Mouse (Mus musculus) urinary bladder, postnatal 25 days (tissue): ENCODE data around the gene Pdss1.
"Not testable (repeated sequence)": the region's sequence is repeated elsewhere in the genome, so short reads cannot be mapped to it uniquely, and the experiment has no call there.

ENCODE experiments used
- DNase-seq: peaks from one replicate; pipeline ENCODE4 v3.0.0; 2022; ENCODE audit warnings: low spot score

Gene Pdss1

DNA sequence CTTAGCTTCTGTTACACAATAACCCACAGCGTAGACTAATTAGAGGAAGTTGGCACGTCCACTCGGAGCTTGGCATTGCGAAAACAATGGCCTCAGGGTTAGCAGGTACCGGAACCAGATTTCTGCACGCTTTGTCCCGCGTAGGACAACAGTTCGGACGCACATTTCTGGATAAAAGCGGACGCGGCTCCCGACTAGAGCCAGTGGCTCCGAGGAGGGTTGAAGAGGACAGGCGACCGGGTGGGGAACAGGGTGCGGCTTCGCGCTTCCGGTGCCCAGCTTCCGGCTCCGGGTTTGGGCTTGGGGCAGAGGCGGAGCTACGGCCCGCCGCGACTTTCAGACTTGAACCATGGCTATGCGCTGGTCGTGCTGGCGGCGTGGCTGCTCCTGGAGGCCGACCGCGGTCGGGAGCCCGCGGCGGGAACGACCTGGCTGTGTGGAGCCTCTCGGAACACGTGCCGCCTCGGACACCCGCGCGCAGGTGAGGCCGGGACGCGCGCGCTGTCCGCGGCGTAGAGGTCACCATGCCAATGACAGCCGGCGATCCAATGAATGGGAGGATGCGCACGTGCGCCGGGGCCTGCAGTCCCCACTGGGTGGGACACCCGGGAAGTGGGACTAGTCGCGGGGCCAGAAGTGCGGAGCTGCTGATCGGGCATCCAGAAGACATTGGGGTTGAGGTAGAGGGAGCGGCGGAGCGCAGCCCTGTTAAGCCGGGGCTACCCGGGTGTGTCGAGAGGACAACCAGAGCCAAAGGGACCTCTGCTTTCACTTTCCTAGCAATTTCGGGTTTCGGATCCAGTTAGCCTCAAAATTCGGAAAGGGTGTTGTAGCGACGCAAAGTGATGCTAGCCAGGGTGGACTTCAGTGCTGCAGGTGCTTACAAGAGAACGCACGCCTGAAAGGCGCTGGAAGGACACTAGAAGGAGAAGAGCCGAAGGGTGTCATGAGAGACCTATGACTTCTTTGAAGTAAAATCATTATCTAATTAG lies at the start of gene Pdss1:
Gene Pdss1 (plus strand): TSS at position 241 of the 992 bp plus-strand sequence.
- peak; percentile 83 for DNase-seq

DNA sequence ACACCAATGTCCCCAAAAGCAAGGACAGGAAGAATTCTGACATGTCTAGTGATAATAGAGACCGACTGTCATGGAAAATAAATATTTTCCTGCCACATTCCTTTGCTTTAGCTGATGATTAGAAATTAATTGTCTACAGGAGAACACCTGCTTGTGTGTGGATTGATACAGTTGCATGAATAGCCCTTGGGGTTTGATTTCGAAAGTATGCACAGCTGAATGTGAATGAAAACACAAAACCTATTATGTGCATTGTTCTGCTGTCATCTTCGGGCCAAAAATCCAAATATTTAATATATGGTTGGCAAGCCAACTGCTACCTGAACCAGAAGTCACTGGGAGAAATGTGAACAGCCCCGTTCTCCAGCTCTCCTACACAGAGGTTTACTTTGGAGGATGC lies 43.4 kb upstream of the Pdss1 start:
- no peak for DNase-seq

DNA sequence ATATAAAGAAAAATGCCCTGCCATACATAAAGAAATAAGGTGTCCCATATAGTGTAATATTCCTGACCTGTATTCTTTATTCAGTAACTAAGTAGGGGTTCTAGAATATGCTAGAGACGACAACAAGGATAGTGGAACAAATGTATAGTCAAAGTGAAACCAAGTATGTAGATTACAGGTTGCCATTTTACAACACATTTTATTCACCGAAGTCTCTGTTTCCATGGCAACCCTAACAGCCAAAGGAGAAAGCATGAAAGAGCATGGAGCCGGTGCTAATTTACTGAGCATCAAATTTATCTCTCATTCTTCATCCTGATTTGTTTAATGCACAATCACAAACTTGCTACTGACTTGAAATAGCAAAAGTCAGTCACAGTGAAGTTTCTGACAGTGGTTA lies 37.8 kb upstream of the Pdss1 start:
- DNase-seq: no peak

DNA sequence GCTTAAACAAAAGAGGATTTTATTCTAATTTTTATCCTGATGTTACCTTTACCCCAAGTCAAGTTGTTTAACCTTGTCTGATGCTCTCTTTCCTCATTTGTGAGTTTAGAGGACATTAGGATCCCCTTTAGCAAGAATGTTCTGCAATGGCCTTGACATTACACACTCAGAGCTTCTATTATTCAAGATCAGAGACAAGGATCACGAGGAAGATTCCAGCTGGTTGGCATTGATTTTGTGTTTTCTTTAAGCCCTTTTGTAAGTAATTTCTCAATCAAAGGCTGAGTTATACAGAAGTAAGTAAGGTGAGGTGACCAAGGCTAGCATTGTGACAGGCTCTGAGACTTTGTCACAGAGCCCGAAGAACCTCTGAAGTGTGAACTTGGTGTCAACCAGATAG lies 33.1 kb upstream of the Pdss1 start:
- no peak for DNase-seq

DNA sequence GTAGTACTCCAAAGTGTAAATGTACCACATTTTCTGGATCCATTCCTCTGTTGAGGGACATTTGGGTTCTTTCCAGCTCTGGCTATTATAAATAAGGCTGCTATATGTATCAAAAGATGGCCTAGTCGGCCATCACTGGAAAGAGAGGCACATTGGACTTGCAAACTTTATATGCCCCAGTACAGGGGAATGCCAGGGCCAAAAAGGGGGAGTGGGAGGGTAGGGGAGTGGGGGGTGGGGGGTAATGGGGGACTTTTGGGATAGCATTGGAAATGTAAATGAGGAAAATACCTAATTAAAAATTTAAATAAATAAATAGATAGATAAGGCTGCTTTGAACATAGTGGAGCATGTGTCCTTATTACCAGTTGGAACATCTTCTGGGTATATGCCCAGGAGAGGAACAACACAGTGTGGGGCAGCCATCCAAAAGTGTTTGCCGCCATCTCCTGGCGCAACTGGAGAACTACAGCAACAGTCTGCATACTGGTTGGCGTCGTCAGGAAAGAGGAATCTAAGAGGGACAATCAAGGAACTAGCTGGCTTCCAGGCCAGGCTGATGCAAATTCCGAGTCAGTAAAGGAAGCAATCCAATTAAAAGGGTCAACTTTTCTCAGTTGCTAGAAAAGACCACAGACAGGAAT lies 30.8 kb upstream of the Pdss1 start:
- DNase-seq: peak; percentile 63

DNA sequence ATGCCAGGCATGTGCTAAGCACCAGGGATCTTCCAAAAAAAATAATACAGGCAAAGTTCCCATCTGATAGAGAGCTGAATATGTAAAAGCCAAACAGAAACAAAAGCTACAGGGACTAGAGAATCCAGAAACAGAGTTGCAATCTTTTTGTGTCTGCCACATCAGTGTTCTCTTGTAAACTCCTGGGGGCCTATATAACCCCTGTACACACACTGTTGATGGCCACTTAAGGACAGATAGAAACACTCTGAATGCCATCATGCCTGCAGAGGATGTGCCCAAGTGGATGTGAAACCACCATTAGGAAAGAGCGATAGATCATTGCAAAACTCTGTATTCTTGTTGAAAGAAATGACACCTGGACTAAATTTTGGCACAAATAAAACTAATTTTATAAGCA lies 29.5 kb upstream of the Pdss1 start:
- DNase-seq: no peak

DNA sequence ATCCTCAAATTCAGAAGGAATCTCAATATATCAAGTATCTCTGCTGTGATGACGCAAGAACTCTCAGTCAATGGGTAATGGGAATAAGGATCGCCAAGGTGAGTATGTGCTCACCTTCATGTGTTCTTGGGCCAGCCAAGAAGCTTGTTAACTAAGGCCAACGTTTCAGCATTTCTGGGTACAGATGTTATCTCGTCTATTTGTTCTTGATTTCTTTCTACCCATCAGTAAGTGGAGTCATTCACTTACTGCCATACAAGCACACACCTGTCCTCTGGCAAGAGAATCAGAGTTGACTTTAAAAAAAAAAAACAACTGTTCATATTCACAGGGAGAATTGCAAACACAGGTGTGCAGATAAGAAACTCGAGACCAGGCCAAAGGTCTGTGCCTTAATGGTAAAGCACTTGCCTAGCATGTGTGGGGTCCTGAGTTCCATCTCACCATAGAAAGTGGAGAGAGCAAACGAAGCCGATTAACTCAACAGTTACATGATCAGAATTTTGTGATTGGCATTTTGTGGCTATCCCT lies 28.4 kb upstream of the Pdss1 start:
- DNase-seq: no peak

DNA sequence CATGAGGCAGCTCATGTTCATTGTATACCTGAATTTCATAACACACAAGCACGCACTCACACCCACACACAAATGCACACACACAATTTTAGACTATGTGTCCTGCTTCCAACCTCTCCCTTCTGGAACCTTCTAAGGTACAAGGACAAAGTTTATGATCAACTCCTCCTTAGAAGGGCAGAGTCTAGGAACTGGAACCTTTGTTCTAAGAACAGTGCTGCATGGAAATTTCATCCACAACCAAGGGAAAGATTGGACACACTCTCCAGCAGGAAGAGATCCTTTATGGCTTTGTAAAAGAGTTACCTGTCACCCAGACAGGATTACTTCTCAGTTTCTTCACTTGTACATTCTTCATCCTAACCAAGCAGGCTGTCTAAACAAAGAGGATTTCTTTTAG lies 22.2 kb upstream of the Pdss1 start:
- DNase-seq: no peak

DNA sequence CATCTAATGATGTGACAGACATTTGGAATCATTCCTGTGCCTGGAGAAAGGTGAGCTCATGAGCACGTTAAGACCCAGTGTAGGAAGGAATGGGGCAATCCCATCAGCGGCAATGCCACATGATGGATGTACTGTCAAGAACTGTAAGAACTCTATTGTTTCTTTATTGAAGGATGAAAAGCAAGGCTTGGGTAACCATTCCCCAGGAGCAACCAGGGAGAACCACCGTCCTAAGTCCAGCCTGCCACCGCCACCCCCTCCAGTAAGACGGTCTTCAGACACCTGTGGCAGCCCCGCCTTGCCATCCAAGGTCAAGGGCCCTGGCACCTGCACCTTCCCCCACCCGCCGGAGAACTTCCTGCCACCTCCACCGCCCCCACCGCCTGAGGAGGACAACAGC lies 20.7 kb upstream of the Pdss1 start:
- no peak for DNase-seq

DNA sequence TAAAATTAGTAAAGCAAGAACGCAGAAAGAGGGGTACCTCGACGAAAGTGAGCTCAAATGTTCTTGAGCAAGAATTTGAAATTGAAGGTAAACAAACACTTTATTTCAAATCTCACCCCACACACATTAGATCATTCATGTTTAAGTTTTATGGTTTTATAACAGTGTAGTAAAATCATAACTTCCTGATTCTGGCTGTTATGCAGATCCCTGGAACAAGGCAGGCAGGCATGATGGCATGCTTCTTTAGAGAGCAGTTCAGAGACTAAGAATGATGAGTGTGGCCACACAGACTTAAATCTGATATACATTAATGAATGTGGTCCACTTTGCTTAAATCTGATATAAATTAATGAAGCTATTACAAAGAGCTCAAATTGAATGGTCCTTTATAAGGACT lies 18.7 kb upstream of the Pdss1 start:
- no peak for DNase-seq

DNA sequence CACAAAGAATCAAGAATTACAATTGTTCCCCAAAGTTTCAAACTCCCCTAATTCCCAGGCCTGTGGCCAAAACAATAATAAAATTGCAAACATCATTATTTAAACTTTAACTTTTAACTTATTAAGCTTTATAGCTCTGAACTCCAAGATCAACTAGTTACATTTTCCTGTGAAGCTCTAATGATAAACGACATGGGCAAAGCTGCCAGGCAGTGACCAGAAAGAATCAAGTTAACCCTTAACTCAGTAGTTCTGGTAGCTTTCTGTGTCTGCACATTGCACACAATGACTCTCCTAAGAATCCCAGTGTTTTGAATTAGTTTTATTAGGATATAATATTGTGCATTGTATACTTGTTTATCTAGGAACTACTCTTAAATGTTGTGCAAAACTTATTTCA lies 16.5 kb upstream of the Pdss1 start:
- DNase-seq: no peak

DNA sequence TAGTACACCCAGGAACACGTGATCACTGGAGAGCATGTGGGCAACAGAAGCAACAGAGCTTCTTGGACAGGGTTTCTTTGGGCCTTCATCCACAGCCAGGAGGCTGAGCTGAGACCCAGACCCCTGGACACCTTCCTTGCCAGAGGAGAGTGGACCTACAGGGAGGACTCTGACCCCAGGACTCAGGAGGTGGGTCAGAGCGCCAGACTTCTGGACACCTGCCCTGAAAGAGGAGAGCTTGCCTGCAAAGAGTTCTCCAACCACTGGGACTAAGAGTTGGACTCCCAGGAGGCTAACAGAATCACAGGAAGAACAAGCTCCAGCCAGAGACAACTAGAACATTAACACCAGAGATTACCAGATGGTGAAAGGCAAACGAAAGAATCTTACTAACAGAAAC lies 14.6 kb upstream of the Pdss1 start:
- not testable (repeated sequence) for DNase-seq

DNA sequence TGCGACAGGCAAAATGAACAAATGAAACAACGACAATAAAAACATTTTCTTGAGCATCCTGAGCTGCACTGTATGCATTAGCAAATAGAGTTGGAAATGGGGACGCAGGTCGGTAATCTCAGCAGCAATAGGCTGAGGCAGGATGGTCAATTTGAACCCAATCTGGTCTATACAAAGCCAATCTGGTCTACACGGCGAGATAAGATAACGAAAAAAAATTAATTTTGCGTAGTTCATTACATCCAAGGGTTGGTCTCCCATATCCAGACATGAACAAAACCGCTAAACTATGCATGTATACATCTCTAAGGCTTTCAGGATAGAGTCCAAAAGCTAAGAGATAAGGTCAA lies 415 bp upstream of the Pdss1 start:
- no peak for DNase-seq

DNA sequence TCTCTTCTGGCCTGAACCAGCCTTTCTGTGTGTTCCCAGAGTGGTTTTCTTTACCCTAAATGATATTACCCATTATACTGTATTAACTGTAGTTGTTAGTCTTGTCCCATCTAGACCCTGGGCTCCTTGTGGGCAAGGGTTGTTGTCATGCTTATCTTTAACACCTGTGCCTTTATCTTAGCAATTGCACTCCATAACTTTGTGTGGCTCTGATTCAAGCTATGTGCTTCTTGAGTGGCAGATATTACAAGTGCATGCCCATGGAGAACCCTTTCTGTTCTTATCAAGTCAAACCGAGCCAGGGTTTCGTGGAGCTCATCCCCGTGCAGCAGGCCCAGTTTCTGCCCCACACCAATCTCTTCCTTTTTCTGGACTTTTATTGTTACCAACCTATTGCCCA lies 8.6 kb downstream of the Pdss1 start:
- no peak for DNase-seq

DNA sequence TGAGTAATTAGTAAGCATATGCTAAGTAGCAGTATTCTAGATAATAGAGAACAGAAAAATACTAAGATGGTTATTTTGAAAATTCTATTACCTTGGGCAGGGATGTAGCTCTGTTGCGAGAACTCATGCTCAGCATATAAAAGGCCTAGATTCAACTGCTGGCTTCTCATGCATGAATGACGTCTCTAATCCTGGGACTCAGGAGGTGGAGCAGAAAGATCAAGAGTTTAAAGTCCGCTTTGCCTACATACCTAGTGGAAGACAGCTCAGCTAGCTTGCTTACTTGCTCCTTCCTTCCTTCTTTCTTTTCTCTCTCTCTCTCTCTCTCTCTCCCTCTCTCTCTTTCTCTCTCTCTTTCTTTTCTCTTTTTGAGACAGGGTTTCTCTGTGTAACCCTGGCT lies 19.1 kb downstream of the Pdss1 start:
- DNase-seq: no peak

DNA sequence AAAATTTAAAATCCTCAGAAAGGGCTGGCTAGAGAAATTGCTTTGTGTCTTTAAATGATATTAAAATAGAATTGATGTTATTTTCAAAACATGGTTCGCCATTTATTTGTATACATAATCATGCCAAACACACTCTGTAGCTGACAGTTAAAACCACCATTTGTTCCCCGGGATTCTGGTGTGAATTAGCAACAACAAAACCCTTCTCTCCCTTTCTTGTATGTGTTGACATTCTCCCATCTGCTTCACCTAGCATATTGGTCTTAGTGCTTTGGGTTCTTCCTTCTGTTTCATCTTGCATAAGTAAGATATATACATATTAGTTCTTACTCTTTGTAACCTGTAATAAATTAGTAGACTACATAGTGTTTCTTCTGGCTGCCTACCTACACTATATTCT lies 23.3 kb downstream of the Pdss1 start:
- DNase-seq: no peak

DNA sequence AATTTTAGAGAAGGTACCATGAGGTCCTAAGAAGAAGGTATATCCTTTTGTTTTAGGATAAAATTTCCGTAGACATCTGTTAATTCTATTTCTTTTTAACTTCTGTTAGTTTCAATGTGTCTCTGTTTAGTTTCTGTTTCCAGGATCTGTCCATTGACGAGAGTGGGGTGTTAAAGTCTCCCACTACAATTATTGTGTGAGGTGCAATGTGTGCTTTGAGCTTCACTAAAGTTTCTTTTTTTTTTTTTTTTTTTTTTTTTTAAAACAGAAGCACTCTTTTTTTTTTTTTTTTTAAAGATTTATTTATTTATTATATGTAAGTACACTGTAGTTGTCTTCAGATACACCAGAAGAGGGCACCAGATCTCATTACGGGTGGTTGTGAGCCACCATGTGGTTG lies 30.6 kb downstream of the Pdss1 start:
- not testable (repeated sequence) for DNase-seq

DNA sequence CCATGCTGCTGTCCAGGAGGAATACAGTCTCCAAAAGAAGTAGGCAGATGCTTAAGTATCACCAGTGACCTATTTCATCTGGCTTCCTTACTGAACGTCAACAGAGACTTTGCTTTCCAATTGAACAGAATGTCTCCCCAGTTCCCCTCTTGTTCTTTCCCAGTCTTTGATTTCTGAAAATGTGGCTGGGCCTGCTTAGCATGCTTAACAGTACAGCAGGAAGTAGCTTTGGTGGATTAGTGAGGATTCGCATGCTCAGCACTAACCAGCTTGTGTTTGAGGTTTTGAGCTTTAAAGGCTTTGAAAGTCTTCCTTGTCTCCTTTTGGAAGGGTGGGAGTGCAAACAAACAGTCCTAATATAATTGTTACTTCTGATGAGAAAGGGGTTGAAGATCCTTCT lies 32.9 kb downstream of the Pdss1 start:
- DNase-seq: no peak

DNA sequence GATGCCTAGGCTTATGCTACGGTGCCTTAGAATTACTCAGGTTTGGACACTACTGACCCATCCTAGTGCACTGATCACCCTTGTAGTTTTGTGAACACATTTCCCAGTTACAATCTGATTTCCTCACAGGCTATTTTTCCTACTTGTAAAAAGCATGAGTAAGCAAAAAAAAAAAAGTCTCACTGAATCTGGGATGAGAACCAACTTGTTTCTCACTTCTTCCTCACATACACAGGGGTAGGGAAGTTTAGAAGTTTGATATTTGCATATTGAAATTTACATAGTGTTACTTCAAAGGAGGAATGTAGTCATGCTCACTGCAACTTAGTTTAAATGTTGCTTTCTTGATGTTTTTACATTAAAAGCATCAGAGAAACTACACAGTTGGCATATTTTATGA lies 38.2 kb downstream of the Pdss1 start:
- DNase-seq: no peak

DNA sequence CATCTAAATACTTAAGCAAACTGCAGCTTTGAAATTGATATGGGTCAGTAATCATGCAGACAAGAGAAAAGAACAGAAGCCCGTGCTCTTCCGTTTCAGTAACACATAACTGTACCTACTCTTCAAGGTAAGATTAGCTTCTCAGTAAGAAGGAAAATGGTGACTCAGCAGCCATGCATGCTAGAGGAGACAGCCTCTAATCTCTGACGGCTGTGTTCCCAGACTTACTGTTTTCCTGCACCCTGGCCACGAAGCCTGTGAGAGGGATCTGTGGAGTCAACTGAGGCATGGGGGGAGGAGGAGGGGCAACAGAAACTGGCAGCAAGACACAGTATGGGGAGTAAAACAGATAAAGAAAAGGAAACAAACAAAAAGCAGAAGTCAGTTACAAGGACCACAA lies 54.6 kb downstream of the Pdss1 start:
- DNase-seq: no peak

DNA sequence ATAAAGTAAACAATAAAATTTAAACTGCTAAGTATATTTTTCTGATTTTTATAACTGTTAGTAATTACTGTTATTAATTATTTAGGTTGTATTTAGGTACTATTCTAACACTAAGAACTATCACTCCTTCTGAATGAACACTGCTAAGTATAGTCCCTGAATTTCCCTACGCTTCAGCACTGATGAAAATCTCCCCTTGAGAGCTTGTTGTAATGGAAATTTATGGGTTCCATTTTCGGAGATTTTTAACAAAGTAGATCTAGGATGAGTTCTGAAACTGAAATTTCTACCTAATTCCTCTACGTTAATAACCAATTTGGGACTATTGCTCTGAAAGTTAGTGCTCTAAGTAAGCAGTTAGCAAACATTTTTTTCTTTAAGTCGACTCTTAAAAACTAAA lies 59.0 kb downstream of the Pdss1 start:
- no peak for DNase-seq

DNA sequence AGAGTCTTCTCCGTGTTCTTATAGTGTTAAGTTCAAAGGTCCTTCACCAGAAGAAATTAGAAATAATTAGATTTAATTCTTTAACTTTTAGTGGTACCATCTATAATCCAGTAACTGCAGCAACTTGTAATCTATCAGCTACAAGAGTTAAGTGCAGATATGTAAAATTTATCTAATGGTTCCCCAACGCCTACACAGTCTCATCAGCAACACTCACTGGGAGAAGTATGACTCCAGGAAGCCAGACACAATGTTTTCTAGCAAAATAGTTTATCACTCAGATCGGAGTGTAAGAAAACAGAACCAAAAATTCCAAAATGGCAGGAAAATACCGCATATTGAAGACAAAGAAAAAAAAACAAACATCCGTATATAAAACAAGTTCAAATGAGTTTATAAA lies 60.6 kb downstream of the Pdss1 start:
- DNase-seq: no peak

DNA sequence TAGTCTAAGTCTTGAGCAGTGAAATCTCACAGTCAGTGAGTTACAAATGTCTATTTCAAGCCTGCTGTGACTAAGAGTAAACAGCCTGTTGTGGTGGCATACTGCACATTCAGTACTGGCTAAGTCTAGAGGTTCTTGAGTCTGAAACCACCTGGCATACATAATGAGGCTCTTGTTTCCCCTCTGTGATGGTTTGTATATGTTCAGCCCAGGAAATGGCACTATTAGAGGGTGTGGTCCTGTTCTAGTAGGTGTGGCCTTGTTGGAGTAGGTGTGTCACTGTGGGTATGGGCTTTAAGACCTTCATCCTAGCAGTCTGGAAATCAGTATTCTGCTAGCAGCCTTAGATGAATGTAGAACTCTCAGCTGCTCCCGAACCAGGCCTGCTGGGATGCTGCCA lies 62.1 kb downstream of the Pdss1 start:
- no peak for DNase-seq
